Mouse (Mus musculus): Measurements from ENCODE around the gene Olfr1471. TPM values are rescaled to one million over a fixed set of nuclear protein-coding genes. Genes with fewer than 3 reads are reported as not detected.
"Not testable (repeated sequence)": the region's sequence is repeated elsewhere in the genome, so short reads cannot be mapped to it uniquely, and the experiment has no call there.

Olfr1471 gene
- polyA plus RNA-seq (2012): not detected in 2 replicates

GRCm38 (mm10) chr19:13443109-13443508 lies at the start of gene Olfr1471:
TSS of gene Olfr1471 (plus strand) at chr19:13443409.
- TF ChIP-seq GATA1 (IDR thresholded peaks at IDR 0.05; ENCODE audit: low read length): not testable (repeated sequence)

- TF ChIP-seq GATA1 (IDR thresholded peaks at IDR 0.05; ENCODE audit: low read length): no peak
Observed at GRCm38 (mm10) chr19:13407549-13407948, 35.7 kb upstream of the Olfr1471 start, which contains the start of gene Olfr1469. TSS of gene Olfr1469 (plus strand) at chr19:13407849.

- no peak for TF ChIP-seq GATA1 (IDR thresholded peaks at IDR 0.05; ENCODE audit: low read length)
Observed at GRCm38 (mm10) chr19:13455986-13456385, 12.8 kb downstream of the Olfr1471 start, which contains the start of gene Olfr1472. TSS of gene Olfr1472 (minus strand) at chr19:13456086.

- not testable (repeated sequence) for TF ChIP-seq GATA1 (IDR thresholded peaks at IDR 0.05; ENCODE audit: low read length)
Observed at GRCm38 (mm10) chr19:13469265-13469664, 26.1 kb downstream of the Olfr1471 start, which contains the start of gene Olfr1474. TSS of gene Olfr1474 (plus strand) at chr19:13469565.

DNA sequence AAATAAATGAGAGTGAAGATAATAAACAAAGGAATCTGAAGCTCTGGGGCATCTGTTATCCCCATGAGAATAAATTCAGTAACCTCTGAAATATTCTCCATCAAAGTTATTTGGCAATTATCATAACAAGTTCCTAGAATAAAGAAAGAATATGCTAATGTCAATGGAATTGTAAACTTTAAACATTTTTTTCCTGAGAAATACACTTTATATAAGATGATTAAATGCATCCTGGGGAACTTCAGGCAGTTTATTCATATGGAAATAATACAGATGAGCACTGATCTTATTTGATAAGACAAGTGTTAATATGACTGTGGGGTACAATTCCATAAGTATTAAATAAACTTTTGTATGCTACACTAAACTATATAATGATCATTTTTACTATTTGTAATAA lies 36.9 kb downstream of the Olfr1471 start, which contains the start of gene Olfr1475:
Gene Olfr1475, minus strand, starts transcription at position 101 of the 400 bp plus-strand sequence.
- no peak for TF ChIP-seq GATA1 (IDR thresholded peaks at IDR 0.05; ENCODE audit: low read length)

DNA sequence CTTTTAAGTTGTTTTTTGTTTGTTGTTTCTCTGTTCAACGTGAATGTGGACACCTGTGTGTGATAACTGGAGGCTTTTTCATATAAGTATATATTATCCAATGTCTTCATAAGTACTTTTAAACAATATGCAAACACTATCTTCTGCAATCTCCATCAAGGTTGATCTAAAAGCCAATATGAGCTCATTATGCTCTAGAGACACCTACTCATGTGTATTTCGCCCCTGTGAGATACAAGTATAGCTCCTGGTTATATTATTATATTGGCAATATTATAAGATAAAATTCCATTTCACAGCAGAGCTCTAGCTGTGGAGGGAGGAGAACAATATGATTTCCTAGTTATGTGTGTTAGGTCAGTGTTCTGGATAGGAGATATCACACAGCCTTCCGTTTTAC lies 57.0 kb downstream of the Olfr1471 start, which contains the start of gene Olfr1477:
Gene Olfr1477, plus strand, starts transcription at position 301 of the 400 bp plus-strand sequence.
- TF ChIP-seq GATA1 (IDR thresholded peaks at IDR 0.05; ENCODE audit: low read length): no peak

Other genes with a start within 250 kb of the Olfr1471 start
- gene Olfr1463, start 212.1 kb upstream of the Olfr1471 start, polyA plus RNA-seq (2012): not detected in 2 replicates
- not detected in 2 replicates for gene Olfr1465, start 127.9 kb upstream of the Olfr1471 start, polyA plus RNA-seq (2012)
- not detected in 2 replicates for gene Olfr1466, start 104.5 kb upstream of the Olfr1471 start, polyA plus RNA-seq (2012)
- not detected in 2 replicates for gene Olfr1467, start 81.2 kb upstream of the Olfr1471 start, polyA plus RNA-seq (2012)
- gene Olfr1469, start 35.6 kb upstream of the Olfr1471 start, polyA plus RNA-seq (2012): not detected in 2 replicates
- not detected in 2 replicates for gene Olfr1472, start 12.7 kb downstream of the Olfr1471 start, polyA plus RNA-seq (2012)
- not detected in 2 replicates for gene Olfr1474, start 26.2 kb downstream of the Olfr1471 start, polyA plus RNA-seq (2012)
- gene Olfr1475, start 36.8 kb downstream of the Olfr1471 start, polyA plus RNA-seq (2012): not detected in 2 replicates
- gene Olfr1477, start 57.1 kb downstream of the Olfr1471 start, polyA plus RNA-seq (2012): not detected in 2 replicates
- not detected in 2 replicates for gene Olfr1480, start 84.5 kb downstream of the Olfr1471 start, polyA plus RNA-seq (2012)
- gene Olfr1484, start 140.1 kb downstream of the Olfr1471 start, polyA plus RNA-seq (2012): not detected in 2 replicates
- gene Olfr1487, start 174.0 kb downstream of the Olfr1471 start, polyA plus RNA-seq (2012): not detected in 2 replicates
- not detected in 2 replicates for gene Olfr1489, start 188.2 kb downstream of the Olfr1471 start, polyA plus RNA-seq (2012)
- not detected in 2 replicates for gene Olfr1490, start 207.7 kb downstream of the Olfr1471 start, polyA plus RNA-seq (2012)

Measured in G1E-ER4 (cell line).